Mouse (Mus musculus) liver, embryonic 15.5 days (tissue): Measurements from ENCODE around the gene Car4. TPM values are rescaled to one million over a fixed set of nuclear protein-coding genes. Genes with fewer than 3 reads are reported as not detected.

Experiments
- ATAC-seq: fragments of 200-750 bp; cut with Nextera tagmentation; 2 replicates; pipeline ENCODE4 v1.8.0; 2017; ENCODE audit warnings: moderate number of reproducible peaks, mild to moderate bottlenecking, moderate library complexity; ENCODE audit not compliant: insufficient read depth
- H3K27ac ChIP-seq: fragments of 300-500 bp; sonication (generic); replicated peaks from 2 replicates; pipeline ENCODE4 v1.5.1; 2015; ENCODE audit warnings: mild to moderate bottlenecking, inconsistent platforms
- H3K27me3 ChIP-seq: fragments of 300-500 bp; sonication (generic); 2 replicates; pipeline ENCODE4 v1.6.1; 2015; ENCODE audit warnings: mild to moderate bottlenecking, inconsistent platforms
- H3K36me3 ChIP-seq: fragments of 300-500 bp; sonication (generic); replicated peaks from 2 replicates; pipeline ENCODE4 v1.6.1; 2015; ENCODE audit warnings: moderate library complexity, mild to moderate bottlenecking, inconsistent platforms
- H3K4me1 ChIP-seq: fragments of 300-500 bp; sonication (generic); replicated peaks from 2 replicates; pipeline ENCODE4 v1.6.1; 2015; ENCODE audit warnings: inconsistent platforms
- H3K4me2 ChIP-seq: fragments of 300-500 bp; sonication (generic); 2 replicates; pipeline ENCODE4 v1.6.1; 2015; ENCODE audit warnings: moderate library complexity, mild to moderate bottlenecking, inconsistent platforms
- H3K4me3 ChIP-seq: fragments of 300-500 bp; sonication (generic); replicated peaks from 2 replicates; pipeline ENCODE4 v1.5.1; 2015; ENCODE audit warnings: mild to moderate bottlenecking, inconsistent platforms
- H3K9ac ChIP-seq: fragments of 300-500 bp; sonication (generic); 2 replicates; pipeline ENCODE4 v1.6.1; 2015; ENCODE audit warnings: moderate library complexity, mild to moderate bottlenecking, inconsistent platforms
- H3K9me3 ChIP-seq: fragments of 300-500 bp; sonication (generic); replicated peaks from 2 replicates; pipeline ENCODE4 v1.6.1; 2016; ENCODE audit warnings: inconsistent platforms
- WGBS: fragments of 180-500 bp; shearing (Covaris S2); methylation state at CpG from one replicate; pipeline ENCODE4 v1.1.7; 2015; ENCODE audit warnings: mixed read lengths; ENCODE audit not compliant: insufficient replicate concordance; 5-methylcytosine and 5-hydroxymethylcytosine counted together
- polyA plus RNA-seq: library from polyadenylated mRNA; unstranded; fragments of >200 nt; fragmentation: Nextera tagmentation; extraction: Ambion mirVana; gene quantifications from 2 replicates; pipeline ENCODE4 v1.2.1, GENCODE M21; 2015

Gene Car4
- polyA plus RNA-seq, 1 experiment from 2014 or later, result 0.16 TPM

DNA sequence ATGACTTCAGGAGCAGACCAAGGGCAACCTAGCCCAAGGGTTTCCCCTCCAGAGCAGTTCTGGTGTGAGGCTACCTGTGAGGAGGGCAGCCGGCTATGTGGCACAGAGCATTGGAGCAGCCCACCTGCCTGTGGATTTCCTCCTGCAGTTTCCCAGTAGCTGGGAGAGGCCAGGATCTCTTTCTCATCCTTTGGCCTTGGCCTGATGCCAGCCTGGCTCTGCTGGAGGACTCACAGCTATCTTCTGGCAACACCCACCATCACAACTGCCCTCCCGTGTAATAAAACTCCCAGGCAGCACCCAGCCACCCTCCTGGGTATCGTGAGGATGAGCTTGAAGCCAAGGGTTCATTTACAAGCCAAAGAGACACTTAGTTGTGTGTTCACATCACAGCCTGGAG lies 14.5 kb downstream of the Car4 start:
- Histone ChIP-seq H3K9me3 (no peaks in the 10 kb centered on the region), H3K4me2 (no peak overlapping the region), H3K4me3 (no peak overlapping the region), H3K27me3 (no peaks in the 10 kb centered on the region; the same call in 1 of the 2 replicates), H3K9ac (no peak overlapping the region), H3K27ac (no peak overlapping the region), H3K4me1 (0 out of 2 replicates have a peak, but pooled peaks cover 4% of the 10 kb centered on the region), H3K36me3 (no peaks in the 10 kb centered on the region)
- ATAC-seq, result no peak
- 55% methylated on average over 3 of the region's 3 CpGs for WGBS

- H3K27me3 ChIP-seq, result no peaks in the 10 kb centered on the region; the same call in 1 of the 2 replicates
- H3K9me3 ChIP-seq, result no peaks in the 10 kb centered on the region
- peaks cover 8% of the 10 kb centered on the region; the same call in 1 of the 2 replicates for H3K4me1 ChIP-seq
- no peak overlapping the region for H3K9ac ChIP-seq
- no peaks in the 10 kb centered on the region for H3K36me3 ChIP-seq
- H3K4me3 ChIP-seq, result no peak overlapping the region
- no peak overlapping the region for H3K4me2 ChIP-seq
- no peak for ATAC-seq
- H3K27ac ChIP-seq, result no peak overlapping the region
- 52% methylated on average over 5 of the region's 5 CpGs for WGBS
These were observed 16.1 kb downstream of the Car4 start for GRCm38 (mm10) chr11:84973661-84974060.

DNA sequence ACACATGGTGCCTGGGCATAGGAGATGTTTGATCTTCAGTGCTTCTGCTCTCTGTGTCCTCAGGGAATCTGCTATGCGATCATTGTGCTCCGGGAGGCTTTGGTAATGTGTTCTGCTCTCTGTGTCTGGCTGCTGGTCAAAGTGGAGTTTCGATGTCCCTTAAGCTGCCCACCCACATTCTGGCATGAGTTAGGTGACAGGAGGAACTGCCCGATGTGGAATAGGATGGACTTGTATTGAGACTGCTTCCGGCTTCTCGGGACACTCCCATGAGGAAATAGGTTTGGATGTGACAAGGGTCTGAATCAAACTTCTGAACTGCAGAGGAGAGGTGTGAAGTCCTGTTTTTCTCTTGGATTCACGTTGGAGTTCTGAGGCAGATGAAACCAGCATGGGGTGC lies 17.0 kb downstream of the Car4 start:
- no peak overlapping the region for H3K4me2 ChIP-seq
- H3K4me3 ChIP-seq, result no peak overlapping the region
- H3K27me3 ChIP-seq, result no peaks in the 10 kb centered on the region; the same call in 1 of the 2 replicates
- 60% methylated on average over 7 of the region's 7 CpGs for WGBS
- no peak overlapping the region for H3K27ac ChIP-seq
- H3K9ac ChIP-seq, result no peak overlapping the region
- H3K4me1 ChIP-seq, result peaks cover 14% of the 10 kb centered on the region; the same call in 1 of the 2 replicates
- no peaks in the 10 kb centered on the region for H3K36me3 ChIP-seq
- H3K9me3 ChIP-seq, result no peaks in the 10 kb centered on the region
- ATAC-seq, result no peak

DNA sequence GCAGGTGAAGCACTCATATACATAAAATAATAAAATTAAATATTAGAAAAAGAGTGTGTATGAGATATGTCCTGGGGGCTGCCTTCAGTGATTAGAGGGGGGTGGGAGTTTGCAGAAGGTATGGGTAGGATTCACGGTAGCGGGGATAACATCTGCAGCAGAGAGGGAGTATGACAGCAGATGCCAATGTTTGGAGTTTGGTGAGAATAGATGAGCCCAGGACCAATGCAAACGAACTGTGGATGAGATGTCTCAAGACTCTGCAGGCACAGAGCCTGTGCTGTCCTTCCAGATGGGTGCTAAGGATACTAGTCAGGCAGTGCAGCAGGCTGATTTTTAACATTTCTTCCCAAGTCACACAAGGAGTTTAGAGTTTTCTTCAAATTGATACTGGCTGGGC lies 19.1 kb downstream of the Car4 start:
- Histone ChIP-seq H3K4me2 (no peak overlapping the region), H3K9ac (no peak overlapping the region), H3K27me3 (no peaks in the 10 kb centered on the region; the same call in 1 of the 2 replicates), H3K4me1 (peaks cover 17% of the 10 kb centered on the region; the same call in 1 of the 2 replicates), H3K27ac (no peak overlapping the region), H3K9me3 (no peaks in the 10 kb centered on the region), H3K4me3 (no peak overlapping the region), H3K36me3 (no peaks in the 10 kb centered on the region)
- ATAC-seq, result no peak
- 70% methylated on average over 3 of the region's 3 CpGs for WGBS

GRCm38 (mm10) chr11:84977385-84977952 lies 19.9 kb downstream of the Car4 start:
- no peak overlapping the region for H3K4me3 ChIP-seq
- no peak overlapping the region for H3K27ac ChIP-seq
- H3K4me1 ChIP-seq, result peaks cover 13% of the 10 kb centered on the region; the same call in 1 of the 2 replicates
- no peak overlapping the region for H3K4me2 ChIP-seq
- H3K9ac ChIP-seq, result no peak overlapping the region
- no peak for ATAC-seq
- no peaks in the 10 kb centered on the region for H3K9me3 ChIP-seq
- no peaks in the 10 kb centered on the region; the same call in 1 of the 2 replicates for H3K27me3 ChIP-seq
- H3K36me3 ChIP-seq, result peaks cover 4% of the 10 kb centered on the region; the same call in 1 of the 2 replicates
- WGBS, result 62% methylated on average over 3 of the region's 3 CpGs

DNA sequence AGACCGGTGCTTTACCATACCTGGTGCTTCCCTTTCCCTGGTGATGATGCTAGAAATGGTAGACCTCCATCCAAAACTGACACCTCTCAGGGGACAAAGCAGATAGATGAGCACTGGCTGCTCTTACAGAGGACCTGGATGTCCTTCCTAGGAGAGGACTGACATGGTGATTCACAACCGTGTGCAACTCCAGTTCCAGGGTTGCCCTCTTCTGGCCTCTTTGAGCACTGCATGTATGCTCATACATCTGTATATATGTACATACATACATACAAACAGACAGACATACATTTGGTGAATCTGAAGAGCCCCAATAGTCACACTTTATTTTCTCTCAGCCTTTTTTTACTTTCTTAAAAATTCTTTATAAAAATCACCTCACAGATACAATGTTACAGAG lies 20.5 kb downstream of the Car4 start:
- H3K9me3 ChIP-seq, result no peaks in the 10 kb centered on the region
- peaks cover 10% of the 10 kb centered on the region for H3K36me3 ChIP-seq
- WGBS, result 46% methylated on average over 2 of the region's 2 CpGs
- no peak overlapping the region for H3K4me2 ChIP-seq
- no peaks in the 10 kb centered on the region; the same call in 1 of the 2 replicates for H3K27me3 ChIP-seq
- peaks cover 13% of the 10 kb centered on the region; the same call in 1 of the 2 replicates for H3K4me1 ChIP-seq
- no peak overlapping the region for H3K27ac ChIP-seq
- H3K9ac ChIP-seq, result no peak overlapping the region
- no peak for ATAC-seq
- H3K4me3 ChIP-seq, result no peak overlapping the region

GRCm38 (mm10) chr11:84979351-84979750 lies 21.8 kb downstream of the Car4 start:
- WGBS, result 7% methylated on average over 1 of the region's 1 CpGs
- Histone ChIP-seq H3K4me1 (peaks cover 13% of the 10 kb centered on the region; the same call in 1 of the 2 replicates), H3K9me3 (no peaks in the 10 kb centered on the region), H3K36me3 (peaks cover 20% of the 10 kb centered on the region), H3K27me3 (no peaks in the 10 kb centered on the region; the same call in 1 of the 2 replicates), H3K4me2 (no peak overlapping the region), H3K9ac (no peak overlapping the region), H3K4me3 (no peak overlapping the region), H3K27ac (no peak overlapping the region)
- ATAC-seq, result no peak

DNA sequence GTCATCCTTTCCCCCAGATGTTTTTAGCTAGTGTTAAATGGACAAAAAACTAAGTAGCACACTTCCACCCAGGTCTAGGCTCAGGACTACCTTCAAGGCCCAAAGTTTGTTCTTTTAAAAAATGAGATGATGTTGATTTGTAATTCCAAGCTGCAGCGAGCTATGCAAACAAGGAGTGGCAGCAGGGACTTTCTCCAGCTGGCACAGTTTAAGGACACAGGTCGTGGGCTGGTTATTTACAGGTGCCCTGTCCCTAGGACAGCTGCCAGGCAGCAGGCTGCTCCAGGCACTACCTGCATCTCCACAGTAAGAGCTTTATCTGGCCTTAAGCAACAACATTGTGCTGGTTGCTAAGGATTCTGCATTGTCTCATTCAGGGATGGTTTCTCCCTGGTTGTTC lies 23.1 kb downstream of the Car4 start:
- H3K36me3 ChIP-seq, result peaks cover 29% of the 10 kb centered on the region
- peaks cover 13% of the 10 kb centered on the region; the same call in 1 of the 2 replicates for H3K4me1 ChIP-seq
- no peak for ATAC-seq
- no peak overlapping the region for H3K9ac ChIP-seq
- no peaks in the 10 kb centered on the region for H3K9me3 ChIP-seq
- WGBS, result 83% methylated on average over 2 of the region's 2 CpGs
- H3K27me3 ChIP-seq, result no peaks in the 10 kb centered on the region
- no peak overlapping the region for H3K4me2 ChIP-seq
- no peak overlapping the region for H3K4me3 ChIP-seq
- H3K27ac ChIP-seq, result no peak overlapping the region

- ATAC-seq, result no peak
- Histone ChIP-seq H3K4me3 (no peak overlapping the region), H3K9me3 (no peaks in the 10 kb centered on the region), H3K4me2 (no peak overlapping the region), H3K27me3 (no peaks in the 10 kb centered on the region), H3K36me3 (peaks cover 74% of the 10 kb centered on the region), H3K9ac (no peak overlapping the region), H3K4me1 (no peaks in the 10 kb centered on the region), H3K27ac (no peak overlapping the region)
- WGBS, result 79% methylated on average over 6 of the region's 6 CpGs
These were observed 27.8 kb downstream of the Car4 start for GRCm38 (mm10) chr11:84985421-84985820.

DNA sequence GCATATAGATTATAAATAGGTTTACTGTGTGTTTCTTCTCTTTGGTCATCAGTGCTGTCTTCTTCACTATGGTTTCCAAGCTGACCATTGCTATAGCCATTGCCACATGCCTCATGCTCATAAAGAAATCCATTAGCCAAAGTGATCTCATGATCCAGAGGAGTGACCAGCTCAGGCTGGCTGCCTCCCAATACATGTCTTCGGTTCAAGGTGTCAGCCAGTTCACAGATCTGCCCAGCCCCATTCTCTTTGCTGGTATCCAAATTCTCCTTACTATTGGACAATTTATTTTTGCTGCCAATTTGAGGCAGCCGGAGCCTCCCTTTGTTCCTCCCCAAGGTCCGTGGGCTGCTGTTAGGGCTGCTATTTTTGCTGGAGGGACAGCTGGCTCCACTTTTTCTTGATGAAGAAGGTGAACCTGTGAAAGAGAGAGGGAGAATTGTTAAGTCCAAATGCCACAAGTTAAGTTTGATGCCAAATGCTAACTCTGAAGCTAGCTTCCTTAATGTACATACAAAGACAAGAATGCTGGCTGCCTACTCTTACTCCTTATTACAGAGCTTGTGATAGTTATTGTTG lies 30.8 kb downstream of the Car4 start:
- H3K27me3 ChIP-seq, result no peaks in the 10 kb centered on the region
- H3K27ac ChIP-seq, result no peak overlapping the region
- peaks cover 87% of the 10 kb centered on the region for H3K36me3 ChIP-seq
- H3K4me2 ChIP-seq, result no peak overlapping the region
- no peak for ATAC-seq
- H3K9ac ChIP-seq, result no peak overlapping the region
- H3K4me1 ChIP-seq, result no peaks in the 10 kb centered on the region
- H3K9me3 ChIP-seq, result no peaks in the 10 kb centered on the region
- WGBS, result 91% methylated on average over 3 of the region's 3 CpGs
- no peak overlapping the region for H3K4me3 ChIP-seq

DNA sequence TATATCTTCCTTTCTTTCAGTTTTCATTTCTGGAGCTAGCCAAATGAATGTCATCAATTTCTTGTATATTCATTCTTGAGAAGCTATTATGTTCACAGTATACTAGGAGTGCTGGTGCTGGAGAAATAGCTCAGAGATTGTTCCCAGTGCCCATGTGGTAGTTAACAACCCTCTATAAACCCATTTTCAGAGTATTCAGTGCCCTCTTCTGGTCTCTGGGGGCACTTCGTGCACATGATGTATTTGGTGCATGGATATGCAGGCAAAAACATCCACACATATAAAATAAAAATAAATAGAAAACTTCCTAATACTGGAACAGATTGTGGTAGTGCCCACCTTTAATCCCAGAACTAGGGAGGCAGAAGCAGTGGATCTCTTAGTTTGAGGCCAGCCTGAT lies 35.4 kb downstream of the Car4 start:
- H3K4me2 ChIP-seq, result no peak overlapping the region
- no peak overlapping the region for H3K4me3 ChIP-seq
- no peaks in the 10 kb centered on the region for H3K27me3 ChIP-seq
- no peak overlapping the region for H3K9ac ChIP-seq
- ATAC-seq, result no peak
- H3K4me1 ChIP-seq, result no peaks in the 10 kb centered on the region
- 84% methylated on average over 1 of the region's 1 CpGs for WGBS
- H3K9me3 ChIP-seq, result no peaks in the 10 kb centered on the region
- H3K36me3 ChIP-seq, result peaks cover 87% of the 10 kb centered on the region
- H3K27ac ChIP-seq, result no peak overlapping the region
